In genomic region chr11:105293101-105293581, GRCm38 (mm10) we compare ENCODE assay signal across 8 mouse cellular contexts. TPM values are rescaled to one million over a fixed set of nuclear protein-coding genes. Genes with fewer than 3 reads are reported as not detected.
DNase-seq lines count a peak whose midpoint lies in the region; ATAC-seq and TF ChIP-seq lines count a peak whose summit lies in the region.

No protein-coding gene starts in this region.

- peak overlapping the region; percentile 45; the same call in 1 of the 2 replicates for H3K27ac ChIP-seq in hindbrain, postnatal 0 days

- peak; percentile 48; the same call in 1 of the 2 replicates for ATAC-seq in hindbrain, postnatal 0 days

- peaks cover 3% of the 10 kb centered on the region; the same call in 1 of the 2 replicates for H3K4me1 ChIP-seq in hindbrain, postnatal 0 days (ENCODE audit: insufficient read depth, low read length)
- peaks cover 11% of the 10 kb centered on the region for H3K4me1 ChIP-seq in lung, adult 2 months (ENCODE audit: control insufficient read depth, insufficient read depth, low read length)

- H3K4me3 ChIP-seq in hindbrain, postnatal 0 days (ENCODE audit: low read length): peak overlapping the region; percentile 56
- H3K4me3 ChIP-seq in lung, adult 2 months (replicated peaks; ENCODE audit: extremely low read depth, low read depth, low read length): peak overlapping the region; percentile 83

- H3K9ac ChIP-seq in hindbrain, postnatal 0 days (replicated peaks; ENCODE audit: low read length): no peak overlapping the region; the same call in 1 of the 2 replicates

- TF ChIP-seq CTCF in hindbrain, postnatal 0 days (IDR thresholded peaks at IDR 0.05; ENCODE audit: low read depth): no peak
- no peak for TF ChIP-seq CTCF in lung, adult 2 months (IDR thresholded peaks at IDR 0.05; ENCODE audit: insufficient read depth, low read length)

- H3K36me3 ChIP-seq in hindbrain, postnatal 0 days (ENCODE audit: insufficient read depth, low read length): no peaks in the 10 kb centered on the region

- H3K9me3 ChIP-seq in hindbrain, postnatal 0 days (ENCODE audit: low read length): no peaks in the 10 kb centered on the region

- WGBS in hindbrain, postnatal 0 days: 3% methylated on average over 26 of the region's 26 CpGs
- WGBS in lung, adult 2 months: 12% methylated on average over 24 of the region's 26 CpGs

- H3K4me2 ChIP-seq in hindbrain, postnatal 0 days (ENCODE audit: low read depth, low read length): peak overlapping the region; percentile 100

- DNase-seq in 3134 (ENCODE audit: extremely low read depth, insufficient read length, low spot score) (peak; percentile 63), adipocyte (ENCODE audit: low spot score) (peak; percentile 82)
- peak; percentile 58 to 72 for DNase-seq in gastrocnemius, adult 8-10 months (ENCODE audit: low spot score in 2 of 2)
- DNase-seq in hindbrain, postnatal 0 days (ENCODE audit: low spot score): peak; percentile 42
- peak; percentile 47 for DNase-seq in lung, adult 2 months
- peak; percentile 64 for DNase-seq in retina, postnatal 1 day
- no peak for DNase-seq in left cerebral cortex, adult 18-20 months (ENCODE audit: low spot score in 2 of 2)
- no peak for DNase-seq in layer of hippocampus, adult 9-11 months

- no peaks in the 10 kb centered on the region for H3K27me3 ChIP-seq in hindbrain, postnatal 0 days (ENCODE audit: insufficient read depth, low read length)

- no peak for TF ChIP-seq POLR2A in lung, adult 2 months (IDR thresholded peaks at IDR 0.05; ENCODE audit: borderline replicate concordance, extremely low read depth, low read depth, low read length)

RNA-seq across cellular contexts. Expression of gene Mrc2, which starts 0.7 kb away (rescaled TPM):
- total RNA-seq in gastrocnemius, adult 8-10 months (2022): 1 to 10 TPM; 5.2 to 7.6 (median 6.0) TPM
- total RNA-seq in hindbrain, postnatal 0 days (2014; rRNA removed): 21.4 and 28.5 TPM in 2 replicates
- polyA plus RNA-seq in hindbrain, postnatal 0 days (2015; fragmentation: Nextera tagmentation; extraction: Ambion mirVana): 3.7 and 4.2 TPM in 2 replicates
- 77.0 and 91.8 TPM in 2 replicates for polyA plus RNA-seq in lung, adult 2 months (2012; rRNA removed)
- total RNA-seq in left cerebral cortex, adult 18-20 months (2021): 1 to 10 TPM; 7.3 to 7.9 TPM

Comparison
In these comparisons a context has a peak if more than half of its experiments do, and no peak if none do; other contexts are left out.
1. DNase-seq: peak in 3134 (single experiment), adipocyte (single experiment), gastrocnemius, adult 8-10 months (2 of 2), hindbrain, postnatal 0 days (single experiment), lung, adult 2 months (single experiment) and retina, postnatal 1 day (single experiment); none in left cerebral cortex, adult 18-20 months (0 of 2) and layer of hippocampus, adult 9-11 months (single experiment).